Mouse (Mus musculus): ENCODE measurements around the gene Sh3yl1.

The Sh3yl1 gene

DNA sequence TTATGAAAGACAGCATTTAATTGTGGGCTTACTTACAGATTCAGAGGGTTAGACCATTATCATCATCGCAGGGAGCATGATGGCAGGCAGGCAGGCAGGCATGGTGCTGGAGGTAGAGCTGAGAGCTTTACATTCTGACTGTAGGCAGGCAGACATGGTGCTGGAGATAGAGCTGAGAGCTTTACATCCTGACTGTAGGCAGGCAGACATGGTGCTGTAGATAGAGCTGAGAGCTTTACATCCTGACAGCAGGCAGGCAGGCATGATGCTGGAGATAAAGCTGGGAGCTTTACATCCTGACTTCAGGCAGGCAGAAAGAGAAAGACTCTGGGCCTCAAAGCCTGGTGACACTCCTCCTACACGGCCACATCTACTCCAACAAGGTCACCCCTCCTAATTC lies 59.2 kb downstream of the Sh3yl1 start:
- no peak for DNase-seq

DNA sequence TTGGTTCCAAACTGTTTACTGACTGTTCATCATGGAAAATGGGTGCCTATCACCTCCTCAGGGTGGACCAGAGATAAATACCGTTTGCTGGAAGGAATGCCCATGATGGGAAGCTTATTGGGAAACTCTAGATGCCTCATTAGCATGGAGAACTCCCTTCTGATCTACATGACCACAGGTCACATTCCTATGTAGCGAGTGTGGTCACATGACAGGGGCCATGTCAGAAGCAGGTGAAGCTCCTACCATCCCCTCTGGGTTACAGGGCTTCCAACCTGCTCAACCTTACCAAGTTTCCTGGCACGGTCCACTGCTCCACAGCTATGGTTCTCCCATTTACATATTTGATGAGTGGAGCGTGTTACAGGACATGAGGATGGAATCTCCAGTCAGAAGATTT lies 92.3 kb downstream of the Sh3yl1 start:
- DNase-seq = peak; percentile 21 to 28

DNA sequence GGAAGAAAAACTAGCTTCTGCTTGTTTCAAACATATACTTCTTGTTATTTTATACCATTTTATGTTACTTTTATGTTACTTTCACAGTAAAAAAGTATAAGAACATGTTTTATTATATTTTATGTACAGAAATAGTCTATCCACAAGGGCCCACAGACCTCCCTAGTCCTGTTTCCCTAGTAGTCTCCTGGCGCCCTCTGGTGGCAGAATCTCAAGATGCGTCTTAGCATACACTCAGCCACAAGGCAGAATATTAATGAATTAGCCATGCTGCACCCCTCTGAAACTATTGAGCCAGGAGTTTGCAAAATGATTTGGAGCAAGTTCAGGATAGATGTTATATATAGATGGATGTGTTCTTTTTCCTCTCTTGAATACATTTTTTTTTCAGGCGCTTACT lies 93.5 kb downstream of the Sh3yl1 start:
- DNase-seq = peak; percentile 76 to 93

DNA sequence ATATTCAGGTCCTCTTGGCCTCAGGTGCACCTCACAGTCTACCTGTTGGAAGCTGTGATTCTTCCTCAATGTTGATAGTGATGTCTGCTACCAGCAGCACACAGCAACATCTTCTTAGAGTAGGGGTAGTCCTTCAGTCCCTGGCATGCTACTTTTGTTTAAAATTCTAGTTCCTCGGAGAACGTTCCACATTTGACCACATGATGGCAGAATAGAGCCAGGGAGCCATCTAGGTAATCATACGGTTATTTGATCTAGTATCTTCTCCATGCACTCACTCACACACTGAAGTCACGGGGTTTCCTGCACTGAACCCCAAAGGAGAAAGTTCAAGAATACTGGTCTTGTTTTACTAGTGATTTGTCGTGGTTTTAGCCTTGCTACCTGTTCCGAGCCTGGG lies 96.7 kb downstream of the Sh3yl1 start:
- DNase-seq = peak; percentile 36 to 75
